Mouse (Mus musculus) embryo, embryonic 10 days (tissue): Measurements from ENCODE around the gene Olfr744.
"Not testable (repeated sequence)": the region's sequence is repeated elsewhere in the genome, so short reads cannot be mapped to it uniquely, and the experiment has no call there.

Source experiments
- DNase-seq: peaks from one replicate; pipeline ENCODE4 v3.0.0-alpha.2; 2015; ENCODE audit warnings: low spot score

Olfr744 gene

DNA sequence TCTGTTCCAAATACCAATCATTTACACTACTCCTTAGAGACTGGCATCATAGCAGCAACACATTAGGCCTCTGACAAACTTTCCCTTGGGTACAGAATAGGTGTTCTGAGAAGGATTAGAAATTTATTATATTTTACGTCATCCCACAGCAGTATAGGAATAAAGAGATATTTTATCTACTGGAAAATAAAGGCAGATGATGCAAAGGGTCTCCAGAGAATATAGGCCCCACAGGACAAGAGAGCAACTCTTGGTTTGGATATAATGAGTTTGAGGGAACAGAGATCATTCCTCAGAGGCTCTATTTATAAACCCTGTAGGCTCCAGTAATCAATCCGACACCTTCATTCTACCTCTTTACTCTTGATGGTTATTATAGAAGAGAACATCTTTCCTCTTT is at the start of gene Olfr744:
TSS of gene Olfr744 (plus strand) at position 301 of the 400 bp plus-strand sequence.
- DNase-seq: no peak

- DNase-seq: not testable (repeated sequence)
Observed at GRCm38 (mm10) chr14:50573056-50573455, 41.6 kb upstream of the Olfr744 start.

DNA sequence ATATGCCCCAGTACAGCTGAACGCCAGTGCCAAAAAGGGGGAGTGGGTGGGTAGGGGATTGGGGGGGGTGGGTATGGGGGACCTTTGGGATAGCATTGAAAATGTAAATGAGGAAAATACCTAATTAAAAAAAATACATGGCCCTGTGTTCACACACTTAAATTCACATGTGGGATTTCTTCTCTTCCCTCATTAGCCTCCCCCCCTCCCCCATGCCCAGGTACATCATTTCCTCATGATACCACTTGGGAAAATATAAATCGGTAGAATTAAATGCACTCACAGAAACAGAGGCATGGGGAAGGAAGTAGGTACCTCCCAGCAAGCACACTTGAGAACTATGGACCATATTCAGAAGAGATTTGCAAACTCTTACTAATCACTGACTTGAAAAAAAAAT is 24.4 kb downstream of the Olfr744 start, which contains the start of gene Olfr745:
TSS of gene Olfr745 (plus strand) at position 301 of the 400 bp plus-strand sequence.
- DNase-seq: no peak

GRCm38 (mm10) chr14:50646783-50647182 is 32.1 kb downstream of the Olfr744 start, which contains the start of gene Olfr746:
Gene Olfr746 (plus strand): TSS chr14:50647083.
- no peak for DNase-seq
